Mouse (Mus musculus) MEL (cell line): ENCODE results near the gene Maml3. TPM values are rescaled to one million over a fixed set of nuclear protein-coding genes. Genes with fewer than 3 reads are reported as not detected.

Source experiments
- DNase-seq: peaks from one replicate; pipeline ENCODE4 v3.0.0; 2011; ENCODE audit warnings: low read depth, low spot score
- H3K27ac ChIP-seq: 2 replicates; pipeline ENCODE4 v1.5.1; 2012; ENCODE audit warnings: low read depth, mild to moderate bottlenecking, control low read depth, low read length, moderate library complexity; ENCODE audit not compliant: control insufficient read depth
- H3K27me3 ChIP-seq, 2 experiments: fragments of 150-350 bp in 1 of 2; sonication (generic) in 1 of 2; 2 replicates each; pipeline ENCODE4 v1.6.1; 2012; ENCODE audit warnings: low read length in 2 of 2, mild to moderate bottlenecking in 2 of 2, improper control_type of control experiment in 1 of 2, moderate library complexity in 1 of 2; ENCODE audit not compliant: insufficient read depth in 2 of 2, control insufficient read depth in 1 of 2
- H3K36me3 ChIP-seq, 2 experiments: 2 replicates each; pipeline ENCODE4 v1.6.1; 2012 to 2014; ENCODE audit warnings: low read length in 2 of 2, improper control_type of control experiment in 1 of 2, inconsistent platforms in 1 of 2, mild to moderate bottlenecking in 1 of 2; ENCODE audit not compliant: insufficient read depth in 2 of 2, control insufficient read depth in 1 of 2
- H3K4me1 ChIP-seq, 2 experiments: fragments of 150-350 bp in 1 of 2; sonication (generic) in 1 of 2; 2 replicates each; pipeline ENCODE4 v1.6.1; 2012; ENCODE audit warnings: low read length in 2 of 2, improper control_type of control experiment in 1 of 2, mild to moderate bottlenecking in 1 of 2; ENCODE audit not compliant: insufficient read depth in 2 of 2, control insufficient read depth in 1 of 2
- H3K4me3 ChIP-seq, 2 experiments: fragments of 150-350 bp in 1 of 2; sonication (generic) in 1 of 2; 2 replicates each; pipeline ENCODE4 v1.5.1; 2012; ENCODE audit warnings: low read depth in 2 of 2, low read length in 2 of 2, mild to moderate bottlenecking in 2 of 2, moderate library complexity in 2 of 2, control low read depth in 1 of 2, improper control_type of control experiment in 1 of 2; ENCODE audit not compliant: control insufficient read depth in 1 of 2, insufficient read depth in 1 of 2
- H3K79me2 ChIP-seq: 2 replicates; pipeline ENCODE4 v1.6.1; 2012; ENCODE audit warnings: mild to moderate bottlenecking, low read length, moderate library complexity; ENCODE audit not compliant: control insufficient read depth, poor library complexity, insufficient read depth
- H3K9ac ChIP-seq: 2 replicates; pipeline ENCODE4 v1.6.1; 2012; ENCODE audit warnings: low read depth, mild to moderate bottlenecking, control low read depth, low read length, moderate library complexity; ENCODE audit not compliant: control insufficient read depth, poor library complexity, severe bottlenecking
- H3K9me3 ChIP-seq: fragments of 150-350 bp; sonication (generic); replicated peaks from 2 replicates; pipeline ENCODE4 v1.6.1; 2012; ENCODE audit warnings: mild to moderate bottlenecking, low read length, improper control_type of control experiment, moderate library complexity; ENCODE audit not compliant: insufficient read depth
- CHD1 ChIP-seq: IDR thresholded peaks from 2 replicates; pipeline ENCODE4 v1.6.1; 2012; ENCODE audit warnings: low read depth, mild to moderate bottlenecking, inconsistent platforms, low read length, improper control_type of control experiment
- CHD2 ChIP-seq: IDR thresholded peaks from 2 replicates; pipeline ENCODE4 v1.6.1; 2011; ENCODE audit warnings: low read length, improper control_type of control experiment
- E2F4 ChIP-seq: IDR thresholded peaks from 2 replicates; pipeline ENCODE4 v1.6.1; 2011; ENCODE audit warnings: low read depth, low read length, improper control_type of control experiment, borderline replicate concordance
- ELF1 ChIP-seq: IDR thresholded peaks from 2 replicates; pipeline ENCODE4 v1.6.1; 2014; ENCODE audit warnings: low read depth, mild to moderate bottlenecking, inconsistent platforms, low read length, improper control_type of control experiment, moderate library complexity
- EP300 ChIP-seq, 2 experiments: IDR thresholded peaks; 2 replicates each; pipeline ENCODE4 v1.6.1; 2011; ENCODE audit warnings: improper control_type of control experiment in 2 of 2, low read length in 2 of 2, low read depth in 1 of 2, mild to moderate bottlenecking in 1 of 2
- GABPA ChIP-seq: IDR thresholded peaks from 2 replicates; pipeline ENCODE4 v1.6.1; 2012; ENCODE audit warnings: low read depth, mild to moderate bottlenecking, inconsistent platforms, low read length, improper control_type of control experiment, moderate library complexity
- JUND ChIP-seq: IDR thresholded peaks from 2 replicates; pipeline ENCODE4 v1.6.1; 2011; ENCODE audit warnings: low read depth, mild to moderate bottlenecking, improper control_type of control experiment, low read length
- MAFK ChIP-seq: IDR thresholded peaks from 2 replicates; pipeline ENCODE4 v1.6.1; 2011; ENCODE audit warnings: low read depth, mild to moderate bottlenecking, low read length, improper control_type of control experiment, borderline replicate concordance
- MAZ ChIP-seq: IDR thresholded peaks from 2 replicates; pipeline ENCODE4 v1.6.1; 2012; ENCODE audit warnings: low read depth, mild to moderate bottlenecking, inconsistent platforms, low read length, improper control_type of control experiment
- MYC ChIP-seq: IDR thresholded peaks from 2 replicates; pipeline ENCODE4 v1.6.1; 2011; ENCODE audit warnings: low read depth, mild to moderate bottlenecking, low read length, improper control_type of control experiment, moderate library complexity
- NELFE ChIP-seq: IDR thresholded peaks from 2 replicates; pipeline ENCODE4 v1.6.1; 2011; ENCODE audit warnings: low read depth, low read length, improper control_type of control experiment
- POLR2AphosphoS2 ChIP-seq: IDR thresholded peaks from 2 replicates; pipeline ENCODE4 v1.6.1; 2011; ENCODE audit warnings: low read length, improper control_type of control experiment
- POLR2AphosphoS5 ChIP-seq: IDR thresholded peaks from 2 replicates; pipeline ENCODE4 v1.6.1; 2012; ENCODE audit warnings: low read depth, borderline replicate concordance, mild to moderate bottlenecking, inconsistent platforms, low read length, moderate library complexity, mixed read lengths
- RAD21 ChIP-seq: IDR thresholded peaks from 2 replicates; pipeline ENCODE4 v1.6.1; 2011; ENCODE audit warnings: mild to moderate bottlenecking, low read depth, low read length, improper control_type of control experiment
- RCOR1 ChIP-seq: IDR thresholded peaks from 2 replicates; pipeline ENCODE4 v1.6.1; 2012; ENCODE audit warnings: low read depth, mild to moderate bottlenecking, inconsistent platforms, low read length, improper control_type of control experiment
- SMC3 ChIP-seq: IDR thresholded peaks from 2 replicates; pipeline ENCODE4 v1.6.1; 2011; ENCODE audit warnings: low read depth, low read length, improper control_type of control experiment
- TBP ChIP-seq: IDR thresholded peaks from 2 replicates; pipeline ENCODE4 v1.8.0; 2011; ENCODE audit warnings: low read depth, low read length, improper control_type of control experiment
- UBTF ChIP-seq: IDR thresholded peaks from 2 replicates; pipeline ENCODE4 v1.6.1; 2012; ENCODE audit warnings: low read depth, mild to moderate bottlenecking, inconsistent platforms, low read length, improper control_type of control experiment, moderate library complexity, borderline replicate concordance; ENCODE audit not compliant: insufficient read depth
- USF2 ChIP-seq, 2 experiments: IDR thresholded peaks; 2 replicates each; pipeline ENCODE4 v1.6.1; 2011 to 2012; ENCODE audit warnings: improper control_type of control experiment in 2 of 2, low read length in 2 of 2, borderline replicate concordance in 1 of 2, inconsistent platforms in 1 of 2, low read depth in 1 of 2, mild to moderate bottlenecking in 1 of 2; ENCODE audit not compliant: insufficient read depth in 1 of 2
- ZC3H11A ChIP-seq: IDR thresholded peaks from 2 replicates; pipeline ENCODE4 v1.6.1; 2012; ENCODE audit warnings: low read depth, mild to moderate bottlenecking, inconsistent platforms, low read length, improper control_type of control experiment
- ZMIZ1 ChIP-seq: IDR thresholded peaks from 2 replicates; pipeline ENCODE4 v1.6.1; 2012; ENCODE audit warnings: low read depth, mild to moderate bottlenecking, inconsistent platforms, low read length, improper control_type of control experiment, moderate library complexity
- ZNF384 ChIP-seq: IDR thresholded peaks from 2 replicates; pipeline ENCODE4 v1.6.1; 2012; ENCODE audit warnings: low read depth, mild to moderate bottlenecking, inconsistent platforms, low read length, improper control_type of control experiment
- polyA plus RNA-seq, 2 experiments: library from polyadenylated mRNA; stranded (reverse) in 1 of 2; unstranded in 1 of 2; fragments of >175 nt in 1 of 2; fragments of >200 nt in 1 of 2; gene quantifications; 2 replicates each; pipeline versions ENCODE4 v1.2.1 to v1.2.4; 2012; ENCODE audit warnings: low replicate concordance in 2 of 2, low read depth in 1 of 2; ENCODE audit not compliant: insufficient read length in 2 of 2, insufficient read depth in 1 of 2, missing spikeins in 1 of 2
- total RNA-seq: library from RNA; depleted of rRNA; stranded (reverse); fragments of 300-350 nt; gene quantifications from 2 replicates; pipeline ENCODE4 v1.2.3, GENCODE M21; 2012

Gene Maml3
- total and polyA plus RNA-seq, 3 experiments: 2.0 to 4.1 TPM; not detected in 1

DNA sequence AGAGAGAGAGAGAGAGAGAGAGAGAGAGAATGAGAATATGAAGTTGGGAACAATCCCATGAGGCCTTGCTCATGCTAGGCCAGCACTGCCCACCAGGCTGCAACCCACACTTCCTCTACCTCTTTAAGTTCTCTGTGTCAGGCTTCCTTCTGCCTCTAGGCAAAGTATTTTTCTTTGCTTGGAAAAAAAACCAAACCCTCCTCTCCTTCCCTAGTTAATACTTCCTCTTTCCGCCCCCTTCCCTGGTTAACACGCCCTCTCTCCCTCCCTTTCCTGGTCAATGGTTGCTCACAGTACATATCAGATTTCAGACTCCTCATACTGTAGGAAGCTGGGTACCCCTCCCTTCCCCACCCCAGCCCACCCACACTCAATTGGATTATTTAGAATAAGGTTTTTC is 245.7 kb downstream of the Maml3 start:
- DNase-seq: peak; percentile 59
- Histone ChIP-seq H3K4me1 (peaks cover 2 to 14% of the 10 kb centered on the region in 2 experiments; a peak in 3 of 4 replicates), H3K27ac (peak overlapping the region; percentile 21; the same call in 1 of the 2 replicates), H3K4me3 (no peak overlapping the region), H3K36me3 (peaks cover 0 to 9% of the 10 kb centered on the region in 2 experiments; a peak in 2 of 4 replicates), H3K9ac (no peak overlapping the region), H3K9me3 (no peaks in the 10 kb centered on the region), H3K79me2 (no peaks in the 10 kb centered on the region), H3K27me3 (no peaks in the 10 kb centered on the region)
- no peak for TF ChIP-seq RAD21
- TF ChIP-seq ELF1: 0 out of 2 replicates have a peak, but pooled peaks have one; percentile 23
- TF ChIP-seq EP300 (IDR thresholded peaks at IDR 0.05; ENCODE audit: low read depth in 1 of 2, low read length in 2 of 2): peak in 1 of 2 experiments; percentile 1; a peak in 2 of 4 replicates
- TF ChIP-seq E2F4: no peak
- TF ChIP-seq MAFK: no peak
- no peak for TF ChIP-seq POLR2AphosphoS2
- no peak for TF ChIP-seq MAZ
- TF ChIP-seq USF2 (IDR thresholded peaks at IDR 0.05; ENCODE audit: borderline replicate concordance in 1 of 2, insufficient read depth in 1 of 2, low read depth in 1 of 2, low read length in 2 of 2): no peak
- TF ChIP-seq ZNF384: peak; percentile 45; the same call in 1 of the 2 replicates

DNA sequence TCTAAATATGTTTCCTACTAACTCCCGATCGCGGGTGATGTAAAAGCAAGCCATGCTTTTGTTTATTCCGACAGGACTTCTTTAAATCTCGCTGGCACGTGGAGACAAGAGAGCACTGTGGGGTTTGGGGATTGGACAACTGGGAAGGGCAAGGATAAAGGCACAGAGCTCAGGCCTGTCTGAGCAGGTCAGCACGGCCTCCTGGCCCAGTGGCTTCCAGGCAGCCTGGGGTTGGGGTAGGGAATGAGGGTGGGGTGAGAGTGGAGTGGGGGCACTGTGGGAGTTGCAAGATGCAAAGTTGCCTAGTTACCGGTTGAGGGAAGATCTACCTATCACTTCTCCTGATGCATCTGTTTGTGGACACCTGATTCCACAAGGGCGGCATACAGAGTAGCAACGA is 250.7 kb downstream of the Maml3 start:
- TF ChIP-seq UBTF (no peak), ELF1 (no peak), ZMIZ1 (no peak), NELFE (no peak), CHD1 (no peak), MAFK (no peak), MAZ (no peak)
- H3K27ac ChIP-seq: no peak overlapping the region
- H3K79me2 ChIP-seq: no peaks in the 10 kb centered on the region
- H3K9ac ChIP-seq: no peak overlapping the region
- DNase-seq: no peak
- peaks cover 0 to 6% of the 10 kb centered on the region in 2 experiments; a peak in 2 of 4 replicates for H3K36me3 ChIP-seq
- H3K9me3 ChIP-seq: no peaks in the 10 kb centered on the region
- H3K4me3 ChIP-seq: no peak overlapping the region
- H3K4me1 ChIP-seq: peaks cover 2 to 10% of the 10 kb centered on the region in 2 experiments; a peak in 3 of 4 replicates
- no peaks in the 10 kb centered on the region for H3K27me3 ChIP-seq

DNA sequence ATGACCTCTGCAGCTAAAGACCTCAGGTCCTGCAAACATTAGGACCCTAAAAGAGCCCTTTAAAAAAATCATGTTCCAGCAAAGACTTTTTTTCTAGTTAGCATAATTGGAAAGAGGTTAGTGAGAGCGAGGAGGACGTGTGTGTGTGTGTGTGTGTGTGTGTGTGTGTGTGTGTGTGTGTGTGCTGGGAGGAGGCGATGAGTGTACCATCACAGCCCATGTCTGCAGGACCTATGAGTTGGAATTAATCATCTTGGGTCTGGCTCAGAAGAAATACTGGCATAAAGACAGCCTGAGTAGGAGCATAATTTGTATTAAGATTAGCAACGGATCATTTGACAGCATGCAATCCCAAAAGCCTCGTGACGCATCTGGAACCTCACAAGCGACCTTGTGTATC is 251.3 kb downstream of the Maml3 start:
- Histone ChIP-seq H3K36me3 (peaks cover 0 to 3% of the 10 kb centered on the region in 2 experiments; a peak in 2 of 4 replicates), H3K9ac (no peak overlapping the region), H3K4me3 (no peak overlapping the region), H3K9me3 (no peaks in the 10 kb centered on the region), H3K79me2 (no peaks in the 10 kb centered on the region), H3K27ac (no peak overlapping the region), H3K27me3 (no peaks in the 10 kb centered on the region), H3K4me1 (peaks cover 0 to 5% of the 10 kb centered on the region in 2 experiments; a peak in 2 of 4 replicates)
- TF ChIP-seq MYC (no peak), ZNF384 (no peak), JUND (no peak), CHD2 (no peak), SMC3 (no peak), TBP (no peak), POLR2AphosphoS5 (no peak), ZC3H11A (no peak), GABPA (no peak), RCOR1 (no peak)
- no peak for DNase-seq
